Mouse (Mus musculus): Measurements from ENCODE around the gene Hlx.

DNA sequence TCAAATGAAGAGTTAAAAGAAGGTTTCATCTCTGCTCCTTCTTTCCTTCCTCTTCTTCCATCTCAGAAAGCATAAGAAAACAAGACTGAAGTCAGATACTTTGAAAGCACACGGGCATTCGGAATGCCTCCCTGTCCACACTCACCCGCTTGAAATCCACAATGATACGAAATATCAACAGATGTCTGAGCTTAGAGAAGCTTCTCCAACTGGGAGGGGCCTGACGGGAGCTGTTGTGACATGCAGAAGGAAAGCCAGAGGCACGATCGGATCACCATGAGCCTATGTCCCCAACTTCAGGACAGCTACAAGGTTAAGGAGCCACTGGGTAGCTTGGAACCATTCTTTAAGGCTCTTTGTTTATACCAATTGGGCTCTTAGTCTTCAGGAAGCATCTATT is 44.4 kb downstream of the Hlx start:
- TF ChIP-seq POLR2A (IDR thresholded peaks at IDR 0.05; ENCODE audit: extremely low read depth, insufficient read depth, low read length) (no peak), CTCF (IDR thresholded peaks at IDR 0.05; ENCODE audit: extremely low read depth, insufficient read depth, low read length) (no peak)
